Mouse (Mus musculus) lung, embryonic 14.5 days (tissue): Measurements from ENCODE around the gene Tns4. TPM values are rescaled to one million over a fixed set of nuclear protein-coding genes. Genes with fewer than 3 reads are reported as not detected.

Experiments
- ATAC-seq: fragments of 200-750 bp; cut with Nextera tagmentation; 2 replicates; pipeline ENCODE4 v1.8.0; 2017; ENCODE audit warnings: mild to moderate bottlenecking, moderate TSS enrichment, moderate library complexity; ENCODE audit not compliant: insufficient read depth
- DNase-seq: peaks from one replicate; pipeline ENCODE4 v3.0.0-alpha.2; 2015
- H3K27ac ChIP-seq: fragments of 300-500 bp; sonication (generic); 2 replicates; pipeline ENCODE4 v1.5.1; 2014; ENCODE audit warnings: low read depth, mild to moderate bottlenecking, moderate library complexity
- H3K27me3 ChIP-seq: fragments of 300-500 bp; sonication (generic); 2 replicates; pipeline ENCODE4 v1.6.1; 2014; ENCODE audit warnings: low read length, control low read depth; ENCODE audit not compliant: insufficient read depth
- H3K36me3 ChIP-seq: fragments of 300-500 bp; sonication (generic); 2 replicates; pipeline ENCODE4 v1.6.1; 2014; ENCODE audit warnings: control low read depth; ENCODE audit not compliant: insufficient read depth
- H3K4me1 ChIP-seq: fragments of 300-500 bp; sonication (generic); 2 replicates; pipeline ENCODE4 v1.6.1; 2014; ENCODE audit warnings: antibody characterized with exemption, control low read depth; ENCODE audit not compliant: insufficient read depth
- H3K4me2 ChIP-seq: fragments of 300-500 bp; sonication (generic); 2 replicates; pipeline ENCODE4 v1.6.1; 2014; ENCODE audit warnings: mild to moderate bottlenecking
- H3K4me3 ChIP-seq: fragments of 300-500 bp; sonication (generic); 2 replicates; pipeline ENCODE4 v1.5.1; 2014; ENCODE audit warnings: low read depth, low read length
- H3K9ac ChIP-seq: fragments of 300-500 bp; sonication (generic); 2 replicates; pipeline ENCODE4 v1.6.1; 2014
- H3K9me3 ChIP-seq: fragments of 300-500 bp; sonication (generic); 2 replicates; pipeline ENCODE4 v1.6.1; 2016; ENCODE audit warnings: low read depth, low read length, control low read depth
- CTCF ChIP-seq: IDR thresholded peaks from 2 replicates; pipeline ENCODE4 v1.5.1; 2016; ENCODE audit warnings: antibody characterized with exemption, low read depth
- WGBS: fragments of 180-500 bp; shearing (Covaris S2); extraction: QIAGEN DNeasy Blood & Tissue Kit; methylation state at CpG from one replicate; pipeline ENCODE4 v1.1.7; 2014; 5-methylcytosine and 5-hydroxymethylcytosine counted together
- polyA plus RNA-seq: library from polyadenylated mRNA; unstranded; fragments of >200 nt; fragmentation: Nextera tagmentation; extraction: Ambion mirVana; gene quantifications from 2 replicates; pipeline ENCODE4 v1.2.1, GENCODE M21; 2014

Tns4 gene
- polyA plus RNA-seq, 1 experiment from 2014 or later: 0.47 TPM

- H3K4me2 ChIP-seq: no peak overlapping the region
- H3K4me3 ChIP-seq: no peak overlapping the region
- peaks cover 8% of the 10 kb centered on the region; the same call in 1 of the 2 replicates for H3K4me1 ChIP-seq
- peak; percentile 32; the same call in 1 of the 2 replicates for TF ChIP-seq CTCF
- H3K9ac ChIP-seq: no peak overlapping the region
- ATAC-seq (peak; percentile 17; the same call in 1 of the 2 replicates), DNase-seq (no peak)
- no peak overlapping the region; the same call in 1 of the 2 replicates for H3K27ac ChIP-seq
- WGBS: 63% methylated on average over 3 of the region's 3 CpGs
- no peaks in the 10 kb centered on the region for H3K36me3 ChIP-seq
- no peaks in the 10 kb centered on the region for H3K9me3 ChIP-seq
- H3K27me3 ChIP-seq: no peaks in the 10 kb centered on the region
These were observed 23.8 kb downstream of the Tns4 start for GRCm38 (mm10) chr11:99065353-99065752.

GRCm38 (mm10) chr11:99063406-99064131 is 25.5 kb downstream of the Tns4 start:
- Histone ChIP-seq H3K4me3 (no peak overlapping the region), H3K4me2 (no peak overlapping the region), H3K9me3 (no peaks in the 10 kb centered on the region), H3K4me1 (peaks cover 8% of the 10 kb centered on the region; the same call in 1 of the 2 replicates), H3K36me3 (no peaks in the 10 kb centered on the region), H3K27me3 (no peaks in the 10 kb centered on the region), H3K9ac (no peak overlapping the region), H3K27ac (no peak overlapping the region)
- no peak for ATAC-seq
- DNase-seq: no peak
- no peak for TF ChIP-seq CTCF
- WGBS: 35% methylated on average over 8 of the region's 8 CpGs

- no peak for DNase-seq
- no peak for TF ChIP-seq CTCF
- Histone ChIP-seq H3K36me3 (no peaks in the 10 kb centered on the region), H3K4me3 (no peak overlapping the region), H3K4me2 (no peak overlapping the region), H3K4me1 (peaks cover 8% of the 10 kb centered on the region; the same call in 1 of the 2 replicates), H3K9ac (no peak overlapping the region), H3K27ac (no peak overlapping the region), H3K9me3 (no peaks in the 10 kb centered on the region), H3K27me3 (no peaks in the 10 kb centered on the region)
- ATAC-seq: no peak
- WGBS: 75% methylated on average over 7 of the region's 7 CpGs
These were observed 26.4 kb downstream of the Tns4 start for GRCm38 (mm10) chr11:99062661-99063060.

- Histone ChIP-seq H3K27ac (no peak overlapping the region), H3K4me2 (no peak overlapping the region), H3K36me3 (no peaks in the 10 kb centered on the region), H3K4me1 (peaks cover 3% of the 10 kb centered on the region; the same call in 1 of the 2 replicates), H3K27me3 (no peaks in the 10 kb centered on the region), H3K9ac (no peak overlapping the region), H3K9me3 (no peaks in the 10 kb centered on the region), H3K4me3 (no peak overlapping the region)
- TF ChIP-seq CTCF: no peak
- ATAC-seq (no peak), DNase-seq (no peak)
- WGBS: 64% methylated on average over 3 of the region's 3 CpGs
These were observed 28.7 kb downstream of the Tns4 start for GRCm38 (mm10) chr11:99060435-99060834.

GRCm38 (mm10) chr11:99055571-99056452 is 33.3 kb downstream of the Tns4 start:
- no peak for TF ChIP-seq CTCF
- Histone ChIP-seq H3K36me3 (peaks cover 16% of the 10 kb centered on the region), H3K27ac (peak overlapping the region; percentile 55; the same call in 1 of the 2 replicates), H3K4me2 (no peak overlapping the region), H3K27me3 (no peaks in the 10 kb centered on the region), H3K4me1 (peaks cover 3% of the 10 kb centered on the region; the same call in 1 of the 2 replicates), H3K9me3 (no peaks in the 10 kb centered on the region), H3K9ac (no peak overlapping the region), H3K4me3 (no peak overlapping the region)
- ATAC-seq (peak; percentile 81), DNase-seq (peak; percentile 80)
- 12% methylated on average over 8 of the region's 8 CpGs for WGBS

- TF ChIP-seq CTCF: no peak
- Histone ChIP-seq H3K9me3 (no peaks in the 10 kb centered on the region), H3K27me3 (no peaks in the 10 kb centered on the region), H3K9ac (no peak overlapping the region), H3K4me2 (no peak overlapping the region), H3K27ac (peak overlapping the region; percentile 55; the same call in 1 of the 2 replicates), H3K4me1 (peaks cover 3% of the 10 kb centered on the region; the same call in 1 of the 2 replicates), H3K36me3 (peaks cover 23% of the 10 kb centered on the region), H3K4me3 (no peak overlapping the region)
- WGBS: 36% methylated on average over 4 of the region's 4 CpGs
- ATAC-seq (no peak), DNase-seq (peak; percentile 54)
These were observed 34.0 kb downstream of the Tns4 start for GRCm38 (mm10) chr11:99055143-99055542.

- WGBS: 46% methylated on average over 2 of the region's 2 CpGs
- ATAC-seq (peak; percentile 31; the same call in 1 of the 2 replicates), DNase-seq (peak; percentile 28)
- Histone ChIP-seq H3K4me2 (peak overlapping the region; percentile 23), H3K4me3 (no peak overlapping the region), H3K27me3 (no peaks in the 10 kb centered on the region), H3K9ac (no peak overlapping the region), H3K4me1 (peaks cover 20% of the 10 kb centered on the region), H3K9me3 (no peaks in the 10 kb centered on the region), H3K36me3 (peaks cover 51% of the 10 kb centered on the region), H3K27ac (peak overlapping the region; percentile 74)
- TF ChIP-seq CTCF: no peak
These were observed 41.5 kb downstream of the Tns4 start for GRCm38 (mm10) chr11:99047643-99048042.
